In genomic region chr2:38472829-38473228, GRCm38 (mm10) we compare ENCODE assay signal across 18 mouse cellular contexts. TPM values are rescaled to one million over a fixed set of nuclear protein-coding genes. Genes with fewer than 3 reads are reported as not detected.
DNase-seq lines count a peak whose midpoint lies in the region; ATAC-seq and TF ChIP-seq lines count a peak whose summit lies in the region.
"Had no signal": no experiment of that assay in that cellular context is flagged by ENCODE, and none has a peak within 500 bp of the region (broad histone marks: within the 10 kb centered on the region; RNA-seq: fewer than 3 reads in every experiment).

No protein-coding gene starts in this region.

- DNase-seq in thymus, postnatal 0 days (ENCODE audit: low spot score) = peak; percentile 53
- no peak for DNase-seq in thymus, adult 2 months
- no peak for DNase-seq in CH12.LX (ENCODE audit: extremely low read depth)
- no peak for DNase-seq in adrenal gland, postnatal 25 days
- DNase-seq in embryo, embryonic 10 days (ENCODE audit: low spot score) = no peak
- DNase-seq: cerebellum, adult 18-20 months; gastrocnemius, adult 2 months; heart, adult 2 months; heart, postnatal 10 days; lung, embryonic 14.5 days; retina, postnatal 1 day; thymus, postnatal 36 days had no signal

- H3K27me3 ChIP-seq in thymus, adult 2 months (ENCODE audit: control insufficient read depth, insufficient read depth, low read length) = no peaks in the 10 kb centered on the region
- H3K27me3 ChIP-seq in CH12.LX (replicated peaks) = no peaks in the 10 kb centered on the region
- H3K27me3 ChIP-seq in small intestine, adult 2 months (ENCODE audit: control insufficient read depth, insufficient read depth, low read length) = no peaks in the 10 kb centered on the region
- H3K27me3 ChIP-seq: kidney, embryonic 15.5 days; Patski had no signal

- TF ChIP-seq EP300 in CH12.LX (IDR thresholded peaks at IDR 0.05; ENCODE audit: low read length) = no peak

- H3K9me3 ChIP-seq in CH12.LX (replicated peaks; ENCODE audit: low read length) = no peaks in the 10 kb centered on the region
- H3K9me3 ChIP-seq: forebrain, embryonic 10.5 days; kidney, embryonic 15.5 days had no signal

- H3K4me1 ChIP-seq in thymus, adult 2 months (replicated peaks; ENCODE audit: control insufficient read depth, insufficient read depth, low read length) = 0 out of 2 replicates have a peak, but pooled peaks cover 3% of the 10 kb centered on the region
- peaks cover 7 to 30% of the 10 kb centered on the region in 2 experiments for H3K4me1 ChIP-seq in CH12.LX (ENCODE audit: control insufficient read depth in 1 of 2, insufficient read depth in 2 of 2)
- peaks cover 22% of the 10 kb centered on the region for H3K4me1 ChIP-seq in small intestine, adult 2 months (ENCODE audit: control insufficient read depth, insufficient read depth, insufficient read length, low read length)
- H3K4me1 ChIP-seq: forebrain, embryonic 10.5 days; kidney, embryonic 15.5 days had no signal

- H3K4me2 ChIP-seq in CH12.LX (ENCODE audit: insufficient read depth, low read depth, poor library complexity, severe bottlenecking) = no peak overlapping the region
- H3K4me2 ChIP-seq: kidney, embryonic 15.5 days; lung, embryonic 14.5 days had no signal

- no peak overlapping the region for H3K4me3 ChIP-seq in thymus, adult 2 months (ENCODE audit: control insufficient read depth, insufficient read depth, low read length)
- H3K4me3 ChIP-seq in CH12.LX (replicated peaks in 1 of 3; ENCODE audit: low read depth in 2 of 3, low read length in 2 of 3, poor library complexity in 1 of 3) = no peak overlapping the region
- H3K4me3 ChIP-seq in small intestine, adult 2 months (ENCODE audit: low read depth, low read length) = no peak overlapping the region
- H3K4me3 ChIP-seq: forebrain, embryonic 10.5 days; gastrocnemius, adult 2 months; heart, adult 2 months; kidney, embryonic 15.5 days had no signal

- in situ Hi-C loops in CH12.LX (cut with MboI; ENCODE audit: low pct_ligation_motif_present, low pct_unique_long_range_greater_than_20kb, low sequenced_read_pairs) = no loop called here

- no peak for TF ChIP-seq POLR2A in thymus, adult 2 months (IDR thresholded peaks at IDR 0.05; ENCODE audit: control insufficient read depth, extremely low read depth, insufficient read depth, low read length, poor library complexity)
- no peak for TF ChIP-seq POLR2A in CH12.LX (IDR thresholded peaks at IDR 0.05; ENCODE audit: low read depth, low read length)
- TF ChIP-seq POLR2A in small intestine, adult 2 months (IDR thresholded peaks at IDR 0.05; ENCODE audit: low read depth, low read length) = no peak

- TF ChIP-seq CTCF in thymus, adult 2 months (IDR thresholded peaks at IDR 0.05; ENCODE audit: borderline replicate concordance, control insufficient read depth, extremely low read depth, insufficient read depth, low read length, poor library complexity) = no peak
- no peak for TF ChIP-seq CTCF in CH12.LX (conservative IDR thresholded peaks at IDR 0.05 in 1 of 2, IDR thresholded peaks at IDR 0.05 in 1 of 2; ENCODE audit: low read depth in 2 of 2, low read length in 2 of 2)
- no peak for TF ChIP-seq CTCF in small intestine, adult 2 months (IDR thresholded peaks at IDR 0.05; ENCODE audit: extremely low read depth, insufficient read length, insufficient replicate concordance, low read depth, low read length)

- dilution Hi-C loops in CH12.LX (cut with MboI; ENCODE audit: extremely low pct_ligation_motif_present, extremely low pct_unique_long_range_greater_than_20kb, low sequenced_read_pairs) = no loop called here

- no peaks in the 10 kb centered on the region for H3K36me3 ChIP-seq in thymus, adult 2 months (ENCODE audit: control insufficient read depth, insufficient read depth, low read length)
- H3K36me3 ChIP-seq in CH12.LX (replicated peaks in 1 of 2; ENCODE audit: control insufficient read depth in 1 of 2, insufficient read depth in 1 of 2, low read length in 1 of 2) = no peaks in the 10 kb centered on the region
- no peaks in the 10 kb centered on the region for H3K36me3 ChIP-seq in small intestine, adult 2 months (ENCODE audit: control insufficient read depth, insufficient read depth, low read length)
- H3K36me3 ChIP-seq: forebrain, embryonic 10.5 days; kidney, embryonic 15.5 days had no signal

- no peak overlapping the region for H3K27ac ChIP-seq in thymus, adult 2 months (ENCODE audit: control insufficient read depth, insufficient read depth, low read length)
- H3K27ac ChIP-seq in CH12.LX (ENCODE audit: insufficient read depth, low read depth) = no peak overlapping the region
- H3K27ac ChIP-seq in small intestine, adult 2 months (ENCODE audit: insufficient read depth, low read depth, low read length) = peak overlapping the region; percentile 56
- H3K27ac ChIP-seq: forebrain, embryonic 10.5 days; gastrocnemius, adult 2 months; heart, adult 2 months; kidney, embryonic 15.5 days had no signal

- TF ChIP-seq RAD21 in CH12.LX (IDR thresholded peaks at IDR 0.05; ENCODE audit: low read depth, low read length) = no peak

- H3K9ac ChIP-seq in CH12.LX (ENCODE audit: insufficient read depth, low read depth) = no peak overlapping the region
- H3K9ac ChIP-seq: kidney, embryonic 15.5 days; lung, embryonic 14.5 days had no signal

- no peaks in the 10 kb centered on the region for H3K79me2 ChIP-seq in CH12.LX (replicated peaks; ENCODE audit: control insufficient read depth, extremely low read depth, insufficient read depth, poor library complexity, severe bottlenecking)

- peak; percentile 51 for ATAC-seq in inflammation-experienced regulatory T-cells, adult 6 months
- ATAC-seq: hindbrain, embryonic 16.5 days; Patski had no signal

TF ChIP-seq in CH12.LX, 34 proteins besides CTCF, POLR2A, EP300 and RAD21:
- TF ChIP-seq BHLHE40 (IDR thresholded peaks at IDR 0.05; ENCODE audit: low read depth, low read length) (peak; percentile 21; the same call in 1 of the 2 replicates), CHD2 (IDR thresholded peaks at IDR 0.05; ENCODE audit: low read length) (no peak), SIN3A (IDR thresholded peaks at IDR 0.05; ENCODE audit: low read length) (no peak), CHD1 (IDR thresholded peaks at IDR 0.05; ENCODE audit: low read depth, low read length) (no peak), UBTF (IDR thresholded peaks at IDR 0.05; ENCODE audit: low read depth, low read length) (no peak)

RNA-seq across cellular contexts. Expression of gene Nek6, which starts 38.6 kb away (rescaled TPM):
- 13.4 and 14.5 TPM in 2 replicates for polyA plus RNA-seq in thymus, postnatal 0 days (2015; fragmentation: Nextera tagmentation; extraction: Ambion mirVana)
- polyA plus RNA-seq in thymus, adult 2 months (2012; rRNA removed) = 12.4 and 17.2 TPM in 2 replicates
- total RNA-seq in CH12.LX (2012; rRNA removed) (30.5 and 39.9 TPM in 2 replicates), CH12.LX (2014; rRNA removed) (27.5 and 31.0 TPM in 2 replicates)
- 36.7 and 44.7 TPM in 2 replicates for polyA plus RNA-seq in CH12.LX (2012; ENCODE audit: insufficient read length, low read depth)
- polyA plus RNA-seq in inflammation-experienced regulatory T-cells, adult 6 months (2017; shearing (Covaris generic)) = 1 to 10 TPM; 3.0 to 6.2 (median 3.7) TPM
- 24.6 and 173 TPM in 2 replicates for polyA plus RNA-seq in small intestine, adult 2 months (2012; rRNA removed)
- 11.7 and 13.2 TPM in 2 replicates for total RNA-seq in adrenal gland, postnatal 25 days (2021)
